Mouse (Mus musculus) frontal cortex, postnatal 25 days (tissue): ENCODE measurements at regions not wholly inside any gene's neighbourhood (a gene's known extent, or its start where the extent isn't known, plus 50 kb on each side); places are given as distances from the start of the nearest gene placed in this dataset.

ENCODE experiments used
- DNase-seq, 2 experiments: peaks; one replicate each; pipeline ENCODE4 v3.0.0; 2022; ENCODE audit warnings: low spot score in 2 of 2

DNA sequence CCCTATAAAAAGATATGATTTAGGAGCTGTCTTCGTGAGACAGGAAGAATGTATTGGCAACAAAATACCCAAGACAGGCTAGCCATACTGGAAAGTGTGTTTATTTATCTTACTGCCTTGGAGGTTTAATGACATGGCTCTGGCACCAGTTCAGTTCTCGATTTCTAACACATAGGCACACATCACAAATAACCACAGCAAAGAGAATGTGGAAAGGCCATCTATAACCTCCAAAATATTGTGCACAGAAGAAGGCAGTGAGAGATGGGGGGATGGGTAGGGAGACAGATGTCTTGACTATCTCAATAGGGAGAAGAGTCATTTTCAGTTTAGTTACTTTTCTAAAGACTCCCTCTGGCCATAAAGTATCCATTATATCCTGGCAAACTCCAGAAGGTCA lies 90.5 kb downstream of the Minar1 start:
- no peak for DNase-seq

DNA sequence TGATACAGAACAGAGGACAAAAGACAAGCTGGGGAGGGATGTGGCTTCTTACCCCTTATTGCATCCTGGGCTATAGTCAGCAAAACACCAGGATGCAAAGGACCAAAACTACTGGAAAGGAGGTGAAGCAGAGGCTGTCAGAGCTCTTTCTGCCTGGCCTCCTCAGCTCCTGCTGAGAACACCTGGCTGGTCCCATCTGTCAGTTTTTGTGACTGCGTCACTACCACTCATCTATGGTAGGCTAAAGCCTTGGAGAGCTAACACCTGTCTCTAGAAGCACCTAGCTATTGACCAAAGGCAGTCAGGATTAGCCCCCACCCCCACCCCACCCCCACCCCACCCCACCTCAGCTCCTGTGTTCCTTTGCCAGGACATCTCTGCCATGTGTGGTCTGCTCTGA lies 98.8 kb downstream of the Minar1 start:
- DNase-seq: no peak

DNA sequence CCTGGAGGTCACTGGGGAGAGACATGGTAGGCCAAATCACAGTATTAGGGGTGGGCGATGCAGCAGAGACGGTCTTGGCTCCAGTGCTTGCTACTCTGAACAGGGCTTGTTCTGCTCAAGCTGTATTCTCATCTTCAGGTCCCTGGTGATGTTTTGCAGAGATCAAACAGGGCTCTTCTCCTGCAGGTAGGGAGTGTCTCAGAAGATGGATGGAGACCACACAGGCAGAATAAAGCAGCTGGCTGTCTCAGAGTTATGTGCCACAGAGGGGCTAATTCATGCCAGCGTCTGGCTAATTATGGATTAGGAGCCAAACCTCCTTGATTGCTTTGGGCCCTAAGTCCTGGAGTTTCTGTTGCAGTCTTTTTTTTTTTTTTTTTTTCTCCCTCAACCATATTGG lies 99.2 kb downstream of the Minar1 start:
- DNase-seq: no peak

DNA sequence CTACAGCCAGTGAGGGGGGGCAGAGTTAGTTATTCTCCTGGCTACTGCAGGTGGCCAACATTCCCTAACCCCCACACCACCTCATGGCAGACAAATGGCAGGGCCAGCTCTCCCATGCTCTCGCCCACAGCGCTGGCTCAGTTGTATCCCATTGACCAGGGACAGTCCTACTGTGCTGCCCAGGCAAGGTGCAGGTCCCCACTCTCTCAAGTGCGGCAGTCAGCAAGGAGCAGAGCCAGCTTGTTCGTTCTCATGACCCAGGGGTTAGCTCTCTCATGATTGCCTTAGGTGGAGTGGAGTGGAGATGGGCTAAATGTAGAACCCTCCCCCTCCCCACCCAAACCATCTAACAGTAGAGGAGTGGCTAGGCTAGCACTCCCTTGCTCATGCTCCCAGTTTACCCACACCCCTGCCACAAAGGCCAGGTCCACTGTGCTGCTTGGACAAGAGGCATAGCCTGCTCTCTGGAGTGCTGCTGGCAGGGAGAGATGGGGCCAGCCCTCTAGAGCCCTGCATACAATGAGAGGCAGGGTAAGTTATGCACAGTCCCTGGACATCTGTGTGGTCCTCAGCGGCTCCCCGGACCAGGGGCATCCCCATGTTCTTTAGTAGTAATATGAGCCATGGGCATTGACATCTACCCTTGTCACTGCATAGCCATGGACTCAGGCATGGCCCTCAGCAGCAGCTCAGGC lies 114.4 kb downstream of the Minar1 start:
- DNase-seq: no peak

DNA sequence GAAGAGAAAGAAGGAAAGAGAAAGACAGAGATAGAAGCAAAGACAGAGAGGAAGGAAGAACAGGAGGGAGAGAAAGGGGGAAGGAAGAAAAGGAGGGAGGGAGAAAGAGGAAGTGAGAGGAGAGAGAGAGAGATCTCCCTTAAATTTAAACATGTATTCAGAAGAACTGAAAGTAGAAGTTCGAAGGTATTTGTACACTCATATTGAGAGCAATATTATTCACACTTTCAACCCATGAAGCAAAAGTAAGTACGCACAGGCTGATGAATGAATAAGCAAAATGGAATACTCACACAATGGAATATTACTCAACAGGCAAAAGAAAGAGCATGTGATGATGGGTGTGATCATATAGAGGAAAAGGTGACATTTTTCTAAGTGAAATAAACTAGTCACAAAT lies 120.8 kb downstream of the Minar1 start:
- DNase-seq: no peak

DNA sequence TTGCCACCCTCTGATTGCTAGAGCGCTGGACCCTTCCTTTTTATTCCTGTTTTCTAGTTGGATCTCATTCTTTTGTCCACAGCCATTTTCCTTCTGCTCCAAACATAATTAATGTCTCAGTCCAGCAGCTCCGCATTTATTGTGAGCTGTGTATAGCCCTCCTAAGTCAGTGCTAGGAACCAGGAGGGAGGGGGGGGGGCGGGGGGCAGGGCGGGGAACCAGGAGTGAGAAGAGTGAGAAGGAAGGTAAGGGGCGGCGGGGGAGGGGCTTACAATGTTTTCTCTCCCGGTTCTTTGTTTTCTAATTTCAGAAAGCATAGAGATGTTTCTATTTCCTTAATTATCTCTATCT lies 125.6 kb downstream of the Minar1 start:
- no peak for DNase-seq

DNA sequence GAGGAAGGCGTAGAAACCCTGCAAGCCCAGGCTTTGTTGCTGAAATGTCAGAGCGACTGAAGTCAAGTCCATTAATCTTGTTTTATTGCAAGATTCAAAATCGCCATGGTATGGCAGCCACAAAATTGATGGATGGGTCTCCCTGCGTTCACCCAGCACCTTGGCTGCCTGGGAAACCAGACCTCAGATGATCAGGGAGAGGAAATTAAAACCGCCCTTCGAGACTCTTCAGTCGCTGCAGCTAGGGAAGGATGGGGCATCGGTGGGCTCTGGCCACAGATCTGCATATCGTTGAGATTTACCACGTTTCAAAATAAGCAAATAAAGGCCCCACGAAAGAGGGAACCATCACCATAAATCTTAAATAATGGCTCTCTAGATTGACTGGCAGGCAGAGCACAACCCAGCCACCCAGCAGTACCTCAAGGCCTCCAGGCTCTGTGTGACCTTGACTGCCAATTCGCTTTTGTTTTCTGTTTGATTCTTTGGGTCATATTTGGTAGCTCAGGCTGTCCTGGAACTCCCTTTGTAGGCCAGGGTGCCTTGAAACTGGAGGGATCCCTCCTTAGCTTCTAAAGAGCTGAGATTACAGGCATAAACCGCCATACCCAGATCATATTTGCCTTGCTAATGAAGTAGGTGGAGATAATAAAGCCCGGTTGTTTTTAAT lies 126.1 kb downstream of the Minar1 start:
- DNase-seq: no peak

DNA sequence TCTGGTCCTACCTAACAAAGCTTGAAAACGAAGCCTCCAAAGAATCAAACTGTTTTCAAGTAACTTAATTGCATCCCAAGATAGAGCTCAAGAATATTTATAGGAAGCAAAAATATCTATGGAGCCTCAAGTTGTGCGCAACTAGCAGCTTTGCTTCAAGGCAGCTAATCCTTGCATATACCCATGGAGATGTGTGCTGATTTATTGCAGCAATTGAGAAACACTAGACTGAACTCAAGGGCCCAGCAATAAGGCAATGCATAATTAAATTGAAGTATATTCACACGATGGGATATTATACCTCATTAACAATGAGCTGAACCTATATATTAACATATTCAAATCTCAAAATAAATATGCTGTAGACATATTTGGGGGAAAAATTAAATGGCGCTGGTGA lies 135.3 kb downstream of the Minar1 start:
- DNase-seq: no peak

DNA sequence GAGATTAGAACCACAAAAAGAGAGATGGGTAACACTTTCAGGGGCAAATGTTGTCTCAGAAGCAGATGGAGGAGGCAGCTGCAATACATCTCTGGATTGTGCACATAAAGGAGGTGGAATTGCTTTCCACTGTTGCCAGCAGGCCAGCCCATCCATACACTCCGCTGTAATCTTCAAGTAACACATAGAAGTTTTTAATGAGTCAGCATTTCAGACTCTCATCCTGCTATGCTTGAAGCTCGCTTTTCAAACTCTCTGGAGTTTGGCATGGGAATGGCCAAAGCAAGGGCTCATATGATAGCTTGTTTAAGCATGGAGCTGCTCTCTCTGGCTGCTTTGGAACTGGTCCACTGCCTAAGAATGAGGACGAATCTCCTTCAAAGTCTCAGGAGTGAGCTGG lies 143.5 kb downstream of the Minar1 start:
- DNase-seq: no peak

DNA sequence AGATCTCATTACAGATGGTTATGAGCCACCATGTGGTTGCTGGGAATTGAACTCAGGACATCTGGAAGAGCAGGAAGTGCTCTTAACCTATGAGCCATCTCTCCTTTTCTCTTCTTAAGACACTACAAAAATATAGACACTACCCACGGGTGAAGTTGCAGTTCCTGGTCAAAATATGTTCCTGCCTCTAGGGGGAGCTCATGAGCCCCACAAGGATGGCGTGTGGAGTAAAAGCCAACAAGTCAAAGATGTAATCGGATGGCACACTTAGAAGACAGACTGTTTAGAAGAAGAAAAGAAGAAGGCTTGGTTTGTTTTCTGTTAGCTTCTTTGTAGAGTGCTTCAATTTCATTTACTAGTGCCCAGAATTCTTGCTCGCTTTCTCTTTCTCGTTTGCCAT lies 161.7 kb downstream of the Minar1 start:
- DNase-seq: peak; percentile 9 to 32

DNA sequence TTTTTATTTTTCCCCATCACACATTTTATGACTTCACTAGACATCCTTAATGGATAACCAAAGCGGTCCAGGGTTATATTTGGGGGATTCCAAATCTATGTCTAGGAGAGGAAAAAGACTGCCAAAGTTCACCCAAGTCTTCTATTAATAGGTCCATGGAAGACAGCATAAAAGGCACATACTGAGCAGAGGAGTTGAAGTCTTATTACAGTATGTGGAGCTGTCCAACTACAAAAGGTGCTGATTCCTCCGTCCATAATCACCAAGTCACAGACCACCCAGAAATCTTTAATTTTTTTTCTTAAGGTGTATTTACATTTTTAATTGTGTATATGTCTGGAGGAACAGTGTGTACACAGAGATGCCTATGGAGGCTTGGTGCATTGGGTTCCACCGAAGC lies 166.3 kb downstream of the Minar1 start:
- no peak for DNase-seq

DNA sequence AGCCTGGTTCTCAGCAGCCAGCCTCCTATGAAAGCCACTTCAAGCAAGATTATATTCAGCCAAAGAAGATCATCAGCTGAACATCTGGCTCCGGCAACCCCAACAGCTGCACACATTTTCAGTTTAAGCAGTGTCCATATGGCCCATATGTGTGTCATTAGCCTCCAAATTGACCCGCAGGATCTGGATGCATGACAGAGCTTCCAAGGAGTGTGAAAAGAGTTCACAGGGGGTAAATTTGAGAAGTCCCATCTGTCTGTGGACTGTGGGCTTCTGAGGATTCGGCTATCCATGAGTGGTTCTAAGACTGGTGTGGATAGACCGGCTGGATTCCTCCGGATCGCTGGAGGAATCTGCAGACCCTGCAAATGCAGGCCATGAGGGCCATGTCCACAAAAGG lies 173.3 kb downstream of the Minar1 start:
- DNase-seq: no peak
